Comparison of ENCODE assay signal across 10 mouse cellular contexts in the genomic region with DNA sequence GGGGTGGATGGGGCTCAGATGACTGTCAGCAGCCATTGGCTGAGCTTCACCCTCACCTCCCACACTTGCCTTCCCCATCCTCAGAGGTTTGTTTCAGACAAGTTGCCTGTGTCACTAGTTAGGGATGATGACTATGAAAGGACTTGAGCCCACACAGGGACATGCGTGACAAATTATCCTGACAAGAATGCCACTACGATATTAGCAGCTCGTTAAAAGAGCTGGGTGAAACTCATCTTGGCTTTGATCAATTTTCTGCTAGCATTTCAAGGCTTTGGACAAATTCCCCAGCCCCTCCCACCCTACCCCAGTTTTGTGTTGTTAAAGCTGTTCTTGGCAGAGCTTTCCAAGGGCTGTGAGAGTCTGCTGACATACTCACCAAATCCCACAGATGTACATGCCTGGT.
DNase-seq lines count a peak whose midpoint lies in the region; ATAC-seq and TF ChIP-seq lines count a peak whose summit lies in the region.
"Had no signal": no experiment of that assay in that cellular context is flagged by ENCODE, and none has a peak within 500 bp of the region (broad histone marks: within the 10 kb centered on the region; RNA-seq: fewer than 3 reads in every experiment).

No protein-coding gene starts in this region.

- TF ChIP-seq CTCF in midbrain, postnatal 0 days (IDR thresholded peaks at IDR 0.05) = no peak

- no peak overlapping the region for H3K4me3 ChIP-seq in forebrain, embryonic 16.5 days (replicated peaks; ENCODE audit: low read length)
- no peak overlapping the region for H3K4me3 ChIP-seq in midbrain, postnatal 0 days (ENCODE audit: low read depth, low read length)
- H3K4me3 ChIP-seq: neural tube, embryonic 12.5 days had no signal

- H3K4me1 ChIP-seq in forebrain, embryonic 16.5 days (replicated peaks; ENCODE audit: control insufficient read depth, insufficient read depth, low read length) = peaks cover 13% of the 10 kb centered on the region
- H3K4me1 ChIP-seq in midbrain, postnatal 0 days (ENCODE audit: insufficient read depth, low read length) = no peaks in the 10 kb centered on the region

- peak overlapping the region; percentile 27 for H3K27ac ChIP-seq in forebrain, embryonic 16.5 days (ENCODE audit: low read length)
- no peak overlapping the region for H3K27ac ChIP-seq in midbrain, postnatal 0 days (ENCODE audit: low read depth, low read length)
- H3K27ac ChIP-seq: neural tube, embryonic 12.5 days had no signal

- WGBS in forebrain, embryonic 16.5 days = 17% methylated on average over 3 of the region's 3 CpGs
- whole genome bisulfite sequencing in midbrain, postnatal 0 days = 43% methylated on average over 3 of the region's 3 CpGs

- H3K36me3 ChIP-seq in forebrain, embryonic 16.5 days (ENCODE audit: control insufficient read depth, insufficient read depth) = no peaks in the 10 kb centered on the region
- H3K36me3 ChIP-seq in midbrain, postnatal 0 days (ENCODE audit: insufficient read depth, low read length) = no peaks in the 10 kb centered on the region
- H3K36me3 ChIP-seq: neural tube, embryonic 12.5 days had no signal

- no peak overlapping the region for H3K4me2 ChIP-seq in forebrain, embryonic 16.5 days (ENCODE audit: low read length)
- H3K4me2 ChIP-seq in midbrain, postnatal 0 days (ENCODE audit: low read depth, low read length, poor library complexity, severe bottlenecking) = no peak overlapping the region
- H3K4me2 ChIP-seq: heart, embryonic 11.5 days; neural tube, embryonic 12.5 days had no signal

- H3K9ac ChIP-seq in forebrain, embryonic 16.5 days (replicated peaks; ENCODE audit: low read depth, low read length) = no peak overlapping the region
- H3K9ac ChIP-seq in midbrain, postnatal 0 days (replicated peaks; ENCODE audit: low read length, poor library complexity, severe bottlenecking) = no peak overlapping the region
- H3K9ac ChIP-seq: neural tube, embryonic 12.5 days had no signal

- peak; percentile 25 to 65 for DNase-seq in layer of hippocampus, adult 18-20 months (ENCODE audit: low spot score in 2 of 2)
- no peak for DNase-seq in layer of hippocampus, adult 11-12 months (ENCODE audit: low spot score)
- DNase-seq in right cerebral cortex, adult 2 months (ENCODE audit: low spot score in 2 of 2) = peak; percentile 14 to 41
- DNase-seq in right cerebral cortex, postnatal 10 days (ENCODE audit: low spot score in 2 of 2) = no peak
- peak; percentile 35 for DNase-seq in midbrain, postnatal 0 days (ENCODE audit: low spot score)
- no peak for DNase-seq in B cell, adult 2 months
- DNase-seq in retina, embryonic 14.5 days (ENCODE audit: low spot score) = no peak

- H3K27me3 ChIP-seq in forebrain, embryonic 16.5 days (replicated peaks; ENCODE audit: control insufficient read depth, insufficient read depth, low read length) = no peaks in the 10 kb centered on the region
- H3K27me3 ChIP-seq in midbrain, postnatal 0 days (ENCODE audit: insufficient read depth, low read length) = no peaks in the 10 kb centered on the region
- H3K27me3 ChIP-seq: neural tube, embryonic 12.5 days had no signal

- ATAC-seq in forebrain, embryonic 16.5 days = peak; percentile 79
- no peak for ATAC-seq in midbrain, postnatal 0 days (ENCODE audit: low FRiP score)

- no peaks in the 10 kb centered on the region for H3K9me3 ChIP-seq in forebrain, embryonic 16.5 days (ENCODE audit: control insufficient read depth, low read length)
- H3K9me3 ChIP-seq in midbrain, postnatal 0 days (ENCODE audit: low read length) = no peaks in the 10 kb centered on the region
- H3K9me3 ChIP-seq: neural tube, embryonic 12.5 days had no signal

Comparison
In these comparisons a context has a peak if more than half of its experiments do, and no peak if none do; other contexts are left out.
1. DNase-seq: peak in layer of hippocampus, adult 18-20 months (2 of 2), right cerebral cortex, adult 2 months (2 of 2) and midbrain, postnatal 0 days (single experiment); none in layer of hippocampus, adult 11-12 months (single experiment), right cerebral cortex, postnatal 10 days (0 of 2), B cell, adult 2 months (0 of 2) and retina, embryonic 14.5 days (single experiment).